Mouse (Mus musculus) erythroblast, embryonic 14.5 days (primary cell): Measurements from ENCODE around the gene Rlbp1. TPM values are rescaled to one million over a fixed set of nuclear protein-coding genes. Genes with fewer than 3 reads are reported as not detected.

ENCODE experiments used
- H3K27me3 ChIP-seq: 2 replicates; pipeline ENCODE4 v1.6.1; 2012; ENCODE audit warnings: inconsistent platforms; ENCODE audit not compliant: control insufficient read depth
- H3K36me3 ChIP-seq: 2 replicates; pipeline ENCODE4 v1.6.1; 2012; ENCODE audit warnings: mild to moderate bottlenecking, inconsistent platforms; ENCODE audit not compliant: control insufficient read depth
- H3K4me1 ChIP-seq: 2 replicates; pipeline ENCODE4 v1.6.1; 2012; ENCODE audit warnings: inconsistent platforms; ENCODE audit not compliant: control insufficient read depth
- H3K4me3 ChIP-seq: replicated peaks from 2 replicates; pipeline ENCODE3; 2012; ENCODE audit warnings: moderate library complexity, mild to moderate bottlenecking, inconsistent platforms
- H3K9me3 ChIP-seq: 2 replicates; pipeline ENCODE4 v1.6.1; 2012; ENCODE audit warnings: low read length, inconsistent platforms, mixed read lengths; ENCODE audit not compliant: control insufficient read depth
- GATA1 ChIP-seq: IDR thresholded peaks from 2 replicates; pipeline ENCODE4 v1.6.1; 2012; ENCODE audit warnings: low read length, inconsistent platforms, mixed read lengths
- TAL1 ChIP-seq: IDR thresholded peaks from 3 replicates; pipeline ENCODE4 v1.6.1; 2012; ENCODE audit warnings: low read length, inconsistent platforms, mixed read lengths
- polyA plus RNA-seq: library from polyadenylated mRNA; stranded (reverse); fragments of >175 nt; gene quantifications from 2 replicates; pipeline ENCODE4 v1.2.3, GENCODE M21; 2012

The Rlbp1 gene
- polyA plus RNA-seq, 1 experiment = not detected

DNA sequence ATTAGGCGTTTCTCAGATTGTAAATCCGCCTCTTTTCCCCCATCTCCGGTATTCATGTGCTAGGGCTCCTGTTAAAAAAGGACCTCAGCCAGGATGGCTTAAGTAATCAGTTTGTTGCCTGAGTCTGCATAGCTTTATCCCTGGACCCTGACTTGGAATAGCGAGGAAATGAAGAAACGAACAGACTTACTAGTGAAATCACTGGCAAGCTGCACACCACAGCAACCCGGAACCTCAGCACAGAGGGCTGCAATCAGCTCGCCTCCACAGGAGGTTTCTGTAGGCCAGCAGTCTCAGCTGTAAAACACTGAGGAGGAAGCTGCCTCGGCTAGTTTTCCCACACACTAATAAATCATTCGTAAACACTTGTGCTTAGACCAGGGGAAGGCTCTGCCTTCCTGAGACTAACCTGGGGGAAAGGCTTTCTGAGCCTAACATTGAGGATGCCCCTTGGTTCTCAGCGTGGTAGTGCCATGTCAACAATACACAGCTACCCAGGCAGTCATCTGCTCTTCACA, 10.7 kb upstream of the Rlbp1 start:
- Histone ChIP-seq H3K4me3 (no peak overlapping the region), H3K27me3 (no peaks in the 10 kb centered on the region), H3K4me1 (peaks cover 27% of the 10 kb centered on the region), H3K9me3 (no peaks in the 10 kb centered on the region), H3K36me3 (peaks cover 77% of the 10 kb centered on the region)
- TF ChIP-seq GATA1 (no peak), TAL1 (no peak)

- Histone ChIP-seq H3K4me1 (peaks cover 42% of the 10 kb centered on the region), H3K9me3 (no peaks in the 10 kb centered on the region), H3K36me3 (peaks cover 54% of the 10 kb centered on the region), H3K4me3 (no peak overlapping the region), H3K27me3 (no peaks in the 10 kb centered on the region)
- TF ChIP-seq TAL1 (no peak), GATA1 (no peak)
Observed at GRCm38 (mm10) chr7:79395186-79395585, 8.3 kb upstream of the Rlbp1 start.

DNA sequence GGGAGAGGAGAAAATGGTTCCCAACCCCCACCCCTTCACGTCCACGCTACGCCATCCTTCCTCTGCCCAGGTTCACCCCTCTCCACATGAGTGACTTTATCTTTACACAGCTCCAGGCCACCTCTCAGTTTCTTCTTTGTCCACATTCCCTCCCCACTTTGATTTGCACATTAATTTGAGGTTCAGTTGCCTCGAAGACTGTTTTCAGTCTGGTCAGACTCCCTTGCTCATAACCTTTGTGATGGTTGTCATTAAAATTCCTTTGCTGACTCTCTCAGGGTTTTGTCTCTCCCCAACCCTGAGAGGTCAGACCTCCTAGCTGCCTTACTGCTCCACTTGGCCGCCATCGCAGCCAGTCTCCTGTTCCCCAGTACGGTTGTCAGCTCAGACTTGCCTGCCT, 7.8 kb upstream of the Rlbp1 start:
- H3K27me3 ChIP-seq = no peaks in the 10 kb centered on the region
- TF ChIP-seq GATA1 = no peak
- no peak for TF ChIP-seq TAL1
- peaks cover 49% of the 10 kb centered on the region for H3K36me3 ChIP-seq
- H3K9me3 ChIP-seq = no peaks in the 10 kb centered on the region
- H3K4me3 ChIP-seq = no peak overlapping the region
- peaks cover 42% of the 10 kb centered on the region for H3K4me1 ChIP-seq

DNA sequence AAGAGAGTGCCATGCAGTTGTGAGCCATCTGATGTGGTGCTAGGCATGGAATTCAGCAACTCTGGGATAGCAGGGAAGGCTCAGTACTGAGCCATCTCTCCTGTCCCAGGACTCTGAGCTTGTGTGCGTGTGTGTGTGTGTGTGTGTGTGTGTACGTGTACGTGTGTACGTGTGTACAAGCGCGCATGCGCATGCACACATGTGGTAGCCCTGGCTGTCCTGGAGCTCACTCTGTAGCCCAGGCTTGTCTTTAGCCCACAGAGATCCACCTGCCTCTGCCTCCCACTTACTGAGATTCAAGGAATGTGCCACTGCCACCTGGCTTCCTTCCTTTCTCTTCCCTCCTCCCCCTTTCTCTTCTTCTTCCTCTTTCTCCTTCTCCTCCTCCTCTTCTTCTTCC, 7.1 kb upstream of the Rlbp1 start:
- Histone ChIP-seq H3K9me3 (no peaks in the 10 kb centered on the region), H3K27me3 (no peaks in the 10 kb centered on the region), H3K4me3 (peak overlapping the region; percentile 18), H3K4me1 (peaks cover 42% of the 10 kb centered on the region), H3K36me3 (peaks cover 42% of the 10 kb centered on the region)
- TF ChIP-seq TAL1 = no peak
- TF ChIP-seq GATA1 = no peak

GRCm38 (mm10) chr7:79392860-79393513, 6.1 kb upstream of the Rlbp1 start:
- Histone ChIP-seq H3K36me3 (peaks cover 33% of the 10 kb centered on the region), H3K27me3 (peaks cover 3% of the 10 kb centered on the region), H3K4me1 (peaks cover 40% of the 10 kb centered on the region), H3K4me3 (peak overlapping the region; percentile 95), H3K9me3 (no peaks in the 10 kb centered on the region)
- TF ChIP-seq GATA1 (peak; percentile 70), TAL1 (no peak)

DNA sequence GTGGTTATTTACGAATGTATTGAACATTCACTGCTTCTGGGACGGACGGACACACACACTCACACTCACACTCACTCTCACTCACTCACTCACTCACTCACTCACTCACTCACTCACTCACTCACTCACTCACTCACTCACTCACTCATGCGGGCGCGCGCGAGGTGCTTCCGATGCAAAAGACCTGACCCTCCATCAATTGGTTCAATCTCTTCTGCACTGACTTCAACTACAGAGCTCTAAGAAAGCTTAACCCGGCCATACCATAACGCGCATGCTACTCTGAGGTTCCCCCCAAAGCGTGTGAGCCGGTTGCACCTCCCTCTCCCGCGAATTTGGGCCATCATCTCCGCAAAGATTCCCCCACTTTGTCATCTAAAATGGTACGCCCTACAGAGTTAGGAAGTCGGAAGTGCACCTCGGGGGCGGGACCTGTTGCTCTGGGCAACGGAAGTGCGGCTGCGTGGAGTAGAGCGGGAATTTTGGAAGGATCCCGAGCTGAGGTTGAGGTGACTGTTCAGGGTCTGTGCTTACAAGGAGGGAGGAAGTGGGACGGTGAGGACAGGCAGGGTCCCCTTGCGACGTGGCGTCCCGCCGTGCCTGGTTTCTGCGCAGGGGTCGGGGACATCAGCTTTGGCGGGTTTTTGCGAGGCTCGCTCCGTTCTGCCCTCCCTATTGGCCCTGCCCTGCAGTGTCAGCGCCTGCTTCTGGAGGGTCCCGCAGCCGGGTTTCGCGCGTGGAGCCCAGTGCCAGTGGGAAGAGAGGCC, 5.2 kb upstream of the Rlbp1 start, which contains the start of gene Fanci:
Gene Fanci (plus strand): TSS at position 47 of the 767 bp plus-strand sequence.
- Histone ChIP-seq H3K27me3 (peaks cover 4% of the 10 kb centered on the region), H3K36me3 (peaks cover 24% of the 10 kb centered on the region), H3K9me3 (no peaks in the 10 kb centered on the region), H3K4me1 (peaks cover 37% of the 10 kb centered on the region), H3K4me3 (peak within 1 kb of the TSS; percentile 95)
- TF ChIP-seq GATA1 (no peak), TAL1 (no peak)

- peaks cover 5% of the 10 kb centered on the region for H3K27me3 ChIP-seq
- peak overlapping the region; percentile 95 for H3K4me3 ChIP-seq
- H3K4me1 ChIP-seq = peaks cover 37% of the 10 kb centered on the region
- H3K9me3 ChIP-seq = no peaks in the 10 kb centered on the region
- H3K36me3 ChIP-seq = peaks cover 19% of the 10 kb centered on the region
- TF ChIP-seq GATA1 (no peak), TAL1 (no peak)
Observed at GRCm38 (mm10) chr7:79391471-79391870, 4.6 kb upstream of the Rlbp1 start.

GRCm38 (mm10) chr7:79390141-79390708, 3.4 kb upstream of the Rlbp1 start:
- Histone ChIP-seq H3K36me3 (peaks cover 11% of the 10 kb centered on the region), H3K4me1 (peaks cover 37% of the 10 kb centered on the region), H3K4me3 (no peak overlapping the region), H3K9me3 (no peaks in the 10 kb centered on the region), H3K27me3 (peaks cover 5% of the 10 kb centered on the region)
- TF ChIP-seq TAL1 (no peak), GATA1 (no peak)

DNA sequence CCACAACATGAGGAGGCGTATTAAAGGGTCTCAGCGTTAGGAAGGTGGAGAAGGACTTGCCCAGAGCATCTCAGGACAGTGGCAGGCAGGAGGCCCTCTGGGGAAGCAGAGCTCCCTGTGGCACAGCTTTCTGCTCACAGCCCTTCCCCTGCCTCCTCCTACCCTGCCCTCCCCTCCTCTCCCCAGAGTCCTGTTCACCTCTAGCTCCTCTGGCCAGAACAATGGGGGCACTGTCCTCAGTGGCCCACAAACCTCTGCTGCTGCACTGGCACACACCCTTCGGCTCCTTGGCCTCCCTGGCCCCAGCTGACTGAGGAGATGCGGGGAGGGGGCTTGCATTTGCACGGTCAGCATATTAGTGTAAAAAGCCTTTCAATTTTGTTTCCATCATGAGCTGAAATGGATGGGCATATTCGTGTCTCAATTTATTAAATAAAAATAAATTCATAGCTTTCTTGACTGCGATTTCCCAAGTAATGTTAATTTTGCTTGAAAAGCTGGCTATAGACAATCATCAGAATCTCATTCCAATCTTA, 1.9 kb upstream of the Rlbp1 start:
- TF ChIP-seq TAL1 = no peak
- no peak for TF ChIP-seq GATA1
- Histone ChIP-seq H3K27me3 (peaks cover 5% of the 10 kb centered on the region), H3K9me3 (no peaks in the 10 kb centered on the region), H3K4me1 (peaks cover 27% of the 10 kb centered on the region), H3K36me3 (peaks cover under 1% of the 10 kb centered on the region), H3K4me3 (no peak overlapping the region)
